Mouse (Mus musculus): Measurements from ENCODE around the gene Hoxb5. TPM values are rescaled to one million over a fixed set of nuclear protein-coding genes. Genes with fewer than 3 reads are reported as not detected.
A peak's percentile ranks its signal among the peaks of the same experiment; 100 is the strongest.

The Hoxb5 gene
- polyA plus RNA-seq, 1 experiment from 2014 or later, result 0.07 TPM

GRCm38 (mm10) chr11:96354376-96354775 is 51.2 kb downstream of the Hoxb5 start:
- H3K27ac ChIP-seq (replicated peaks), result peak overlapping the region; percentile 86
- peak; percentile 82 for DNase-seq (ENCODE audit: low spot score)
- no peaks in the 10 kb centered on the region for H3K9me3 ChIP-seq
- no peaks in the 10 kb centered on the region for H3K36me3 ChIP-seq (replicated peaks)
- H3K4me1 ChIP-seq, result peaks cover 19% of the 10 kb centered on the region
- under 1% methylated on average over 25 of the region's 25 CpGs for WGBS
- H3K27me3 ChIP-seq (replicated peaks; ENCODE audit: low read depth, poor library complexity, severe bottlenecking), result peaks cover 100% of the 10 kb centered on the region
- H3K4me3 ChIP-seq, result peak overlapping the region; percentile 59

GRCm38 (mm10) chr11:96354801-96355311 is 51.7 kb downstream of the Hoxb5 start:
- DNase-seq (ENCODE audit: low spot score), result no peak
- 1% methylated on average over 9 of the region's 9 CpGs for WGBS

More at GRCm38 (mm10) chr11:96354801-96355311, 51.7 kb downstream of the Hoxb5 start:
- H3K4me1 ChIP-seq, result peaks cover 18% of the 10 kb centered on the region
- peak overlapping the region; percentile 59 for H3K4me3 ChIP-seq
- H3K36me3 ChIP-seq (replicated peaks), result no peaks in the 10 kb centered on the region
- peak overlapping the region; percentile 86 for H3K27ac ChIP-seq (replicated peaks)
- no peaks in the 10 kb centered on the region for H3K9me3 ChIP-seq
- peaks cover 100% of the 10 kb centered on the region for H3K27me3 ChIP-seq (replicated peaks; ENCODE audit: low read depth, poor library complexity, severe bottlenecking)

MicroRNAs encoded within 50 kb of the gene (microRNA counts, 519-probe panel; counts per million panel counts)
- microRNA mmu-miR-10a, result 188 counts per million, percentile 57 among the panel's probes with 10 or more counts
- microRNA mmu-miR-196a, result 188 counts per million, percentile 57 among the panel's probes with 10 or more counts

Small RNA genes lying within 50 kb of the gene (microRNA-seq; reads per million reads assigned to microRNA genes)
- gene Mir10a, result 372 reads per million, percentile 65 among the genes with 10 or more reads in this experiment
- gene Mir196a-1, result not detected

Other genes starting within 250 kb of the Hoxb5 start
- gene Ube2z, start 237.9 kb upstream of the Hoxb5 start, polyA plus RNA-seq (2016; fragmentation: Nextera tagmentation; extraction: Ambion mirVana), result 34.3 and 35.2 TPM in 2 replicates
- 596 and 634 TPM in 2 replicates for gene Atp5g1, start 227.7 kb upstream of the Hoxb5 start, polyA plus RNA-seq (2016; fragmentation: Nextera tagmentation; extraction: Ambion mirVana)
- gene Calcoco2, start 191.4 kb upstream of the Hoxb5 start, polyA plus RNA-seq (2016; fragmentation: Nextera tagmentation; extraction: Ambion mirVana), result not detected in 2 replicates
- not detected in 2 replicates for gene Ttll6, start 169.6 kb upstream of the Hoxb5 start, polyA plus RNA-seq (2016; fragmentation: Nextera tagmentation; extraction: Ambion mirVana)
- not detected in 2 replicates for gene Hoxb13, start 109.0 kb upstream of the Hoxb5 start, polyA plus RNA-seq (2016; fragmentation: Nextera tagmentation; extraction: Ambion mirVana)
- gene Hoxb9, start 31.9 kb upstream of the Hoxb5 start, polyA plus RNA-seq (2016; fragmentation: Nextera tagmentation; extraction: Ambion mirVana), result not detected in 2 replicates
- gene Hoxb8, start 21.4 kb upstream of the Hoxb5 start, polyA plus RNA-seq (2016; fragmentation: Nextera tagmentation; extraction: Ambion mirVana), result not detected in 2 replicates
- not detected in 2 replicates for gene Hoxb7, start 16.7 kb upstream of the Hoxb5 start, polyA plus RNA-seq (2016; fragmentation: Nextera tagmentation; extraction: Ambion mirVana)
- gene Hoxb6, start 10.9 kb upstream of the Hoxb5 start, polyA plus RNA-seq (2016; fragmentation: Nextera tagmentation; extraction: Ambion mirVana), result 0.15 TPM in 1 of 2 replicates, not detected in the other
- 0.09 and 0.23 TPM in 2 replicates for gene Hoxb4, start 14.9 kb downstream of the Hoxb5 start, polyA plus RNA-seq (2016; fragmentation: Nextera tagmentation; extraction: Ambion mirVana)
- 0.69 and 3.4 TPM in 2 replicates for gene Hoxb3, start 20.0 kb downstream of the Hoxb5 start, polyA plus RNA-seq (2016; fragmentation: Nextera tagmentation; extraction: Ambion mirVana)
- gene Hoxb2, start 47.2 kb downstream of the Hoxb5 start, polyA plus RNA-seq (2016; fragmentation: Nextera tagmentation; extraction: Ambion mirVana), result 5.8 and 17.0 TPM in 2 replicates
- gene Hoxb1, start 62.4 kb downstream of the Hoxb5 start, polyA plus RNA-seq (2016; fragmentation: Nextera tagmentation; extraction: Ambion mirVana), result 1.2 and 7.1 TPM in 2 replicates
- 0.19 and 0.46 TPM in 2 replicates for gene Skap1, start 161.3 kb downstream of the Hoxb5 start, polyA plus RNA-seq (2016; fragmentation: Nextera tagmentation; extraction: Ambion mirVana)